Mouse (Mus musculus): ENCODE results near the gene Ildr2. TPM values are rescaled to one million over a fixed set of nuclear protein-coding genes. Genes with fewer than 3 reads are reported as not detected.
A peak's percentile ranks its signal among the peaks of the same experiment; 100 is the strongest.

Gene Ildr2
- total and polyA plus RNA-seq, 2 experiments from 2014 or later = 5.9 to 25.8 TPM

GRCm38 (mm10) chr1:166266001-166266705, 12.2 kb downstream of the Ildr2 start:
- no peak overlapping the region for H3K9ac ChIP-seq (replicated peaks; ENCODE audit: low read length)
- ATAC-seq = no peak
- no peaks in the 10 kb centered on the region for H3K27me3 ChIP-seq (ENCODE audit: insufficient read depth, low read length)
- no peak for TF ChIP-seq CTCF (IDR thresholded peaks at IDR 0.05; ENCODE audit: low read depth)
- no peak overlapping the region for H3K4me2 ChIP-seq (ENCODE audit: low read depth, low read length)
- H3K4me1 ChIP-seq (ENCODE audit: insufficient read depth, low read length) = no peaks in the 10 kb centered on the region
- no peaks in the 10 kb centered on the region for H3K36me3 ChIP-seq (ENCODE audit: insufficient read depth, low read length)
- no peak for DNase-seq (ENCODE audit: low spot score)
- WGBS = 79% methylated on average over 7 of the region's 7 CpGs
- H3K4me3 ChIP-seq (ENCODE audit: low read length) = no peak overlapping the region
- no peak overlapping the region for H3K27ac ChIP-seq
- H3K9me3 ChIP-seq (ENCODE audit: low read length) = no peaks in the 10 kb centered on the region

DNA sequence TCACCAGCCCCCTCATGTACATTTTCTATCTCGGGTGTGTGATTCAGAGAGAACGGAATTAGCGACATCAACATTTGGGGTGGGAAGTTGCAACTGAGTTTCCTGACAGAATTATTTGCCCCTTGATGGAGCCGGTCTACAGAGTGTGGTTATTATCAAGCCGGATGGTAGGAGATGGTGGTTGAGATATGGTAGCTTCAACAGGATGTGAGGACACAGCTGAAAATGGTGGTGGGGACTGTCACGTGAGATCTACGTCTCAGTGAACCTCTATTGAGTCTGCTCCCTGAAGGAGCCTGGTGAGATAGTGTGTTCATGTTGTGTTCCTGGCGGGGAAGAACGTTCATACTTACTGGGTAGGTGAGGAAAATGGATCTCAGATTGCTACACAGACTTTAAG, 13.0 kb downstream of the Ildr2 start:
- Histone ChIP-seq H3K9ac (replicated peaks; ENCODE audit: low read length) (no peak overlapping the region), H3K4me2 (ENCODE audit: low read depth, low read length) (no peak overlapping the region), H3K9me3 (ENCODE audit: low read length) (no peaks in the 10 kb centered on the region), H3K27me3 (ENCODE audit: insufficient read depth, low read length) (no peaks in the 10 kb centered on the region), H3K36me3 (ENCODE audit: insufficient read depth, low read length) (no peaks in the 10 kb centered on the region), H3K27ac (no peak overlapping the region), H3K4me3 (ENCODE audit: low read length) (no peak overlapping the region), H3K4me1 (ENCODE audit: insufficient read depth, low read length) (no peaks in the 10 kb centered on the region)
- TF ChIP-seq CTCF (IDR thresholded peaks at IDR 0.05; ENCODE audit: low read depth) = no peak
- no peak for DNase-seq (ENCODE audit: low spot score)
- no peak for ATAC-seq
- 95% methylated on average over 9 of the region's 9 CpGs for WGBS

- WGBS = 90% methylated on average over 5 of the region's 5 CpGs
- no peak for ATAC-seq
Measured at GRCm38 (mm10) chr1:166268218-166268617, 14.3 kb downstream of the Ildr2 start.

GRCm38 (mm10) chr1:166278786-166279185, 24.8 kb downstream of the Ildr2 start:
- H3K4me2 ChIP-seq (ENCODE audit: low read depth, low read length) = no peak overlapping the region
- no peak for TF ChIP-seq CTCF (IDR thresholded peaks at IDR 0.05; ENCODE audit: low read depth)
- DNase-seq (ENCODE audit: low spot score) (peak; percentile 49), ATAC-seq (no peak)
- no peak overlapping the region for H3K4me3 ChIP-seq (ENCODE audit: low read length)
- H3K27me3 ChIP-seq (ENCODE audit: insufficient read depth, low read length) = no peaks in the 10 kb centered on the region
- H3K9me3 ChIP-seq (ENCODE audit: low read length) = no peaks in the 10 kb centered on the region
- no peak overlapping the region for H3K27ac ChIP-seq
- H3K9ac ChIP-seq (replicated peaks; ENCODE audit: low read length) = no peak overlapping the region
- peaks cover 38% of the 10 kb centered on the region for H3K4me1 ChIP-seq (ENCODE audit: insufficient read depth, low read length)
- H3K36me3 ChIP-seq (ENCODE audit: insufficient read depth, low read length) = no peaks in the 10 kb centered on the region
- 12% methylated on average over 2 of the region's 2 CpGs for WGBS

More at GRCm38 (mm10) chr1:166268218-166268617, 14.3 kb downstream of the Ildr2 start:
- Histone ChIP-seq H3K9me3 (ENCODE audit: low read length) (no peaks in the 10 kb centered on the region), H3K36me3 (ENCODE audit: insufficient read depth, low read length) (no peaks in the 10 kb centered on the region), H3K9ac (replicated peaks; ENCODE audit: low read length) (no peak overlapping the region), H3K4me1 (ENCODE audit: insufficient read depth, low read length) (no peaks in the 10 kb centered on the region), H3K27ac (no peak overlapping the region), H3K27me3 (ENCODE audit: insufficient read depth, low read length) (no peaks in the 10 kb centered on the region), H3K4me2 (ENCODE audit: low read depth, low read length) (no peak overlapping the region), H3K4me3 (ENCODE audit: low read length) (no peak overlapping the region)
- no peak for TF ChIP-seq CTCF (IDR thresholded peaks at IDR 0.05; ENCODE audit: low read depth)
- DNase-seq (ENCODE audit: low spot score) = no peak

GRCm38 (mm10) chr1:166279580-166280206, 25.8 kb downstream of the Ildr2 start:
- no peak overlapping the region for H3K4me2 ChIP-seq (ENCODE audit: low read depth, low read length)
- no peaks in the 10 kb centered on the region for H3K9me3 ChIP-seq (ENCODE audit: low read length)
- H3K4me3 ChIP-seq (ENCODE audit: low read length) = no peak overlapping the region
- no peak overlapping the region for H3K9ac ChIP-seq (replicated peaks; ENCODE audit: low read length)
- no peak for TF ChIP-seq CTCF (IDR thresholded peaks at IDR 0.05; ENCODE audit: low read depth)
- 20% methylated on average over 9 of the region's 9 CpGs for WGBS
- no peak for ATAC-seq
- peaks cover 46% of the 10 kb centered on the region for H3K4me1 ChIP-seq (ENCODE audit: insufficient read depth, low read length)
- H3K27ac ChIP-seq = peak overlapping the region; percentile 77
- no peaks in the 10 kb centered on the region for H3K36me3 ChIP-seq (ENCODE audit: insufficient read depth, low read length)
- no peak for DNase-seq (ENCODE audit: low spot score)
- H3K27me3 ChIP-seq (ENCODE audit: insufficient read depth, low read length) = no peaks in the 10 kb centered on the region

GRCm38 (mm10) chr1:166280566-166280965, 26.6 kb downstream of the Ildr2 start:
- Histone ChIP-seq H3K4me1 (ENCODE audit: insufficient read depth, low read length) (peaks cover 50% of the 10 kb centered on the region), H3K4me2 (ENCODE audit: low read depth, low read length) (peak overlapping the region; percentile 10; the same call in 1 of the 2 replicates), H3K27ac (peak overlapping the region; percentile 77), H3K27me3 (ENCODE audit: insufficient read depth, low read length) (no peaks in the 10 kb centered on the region), H3K9ac (replicated peaks; ENCODE audit: low read length) (no peak overlapping the region), H3K4me3 (ENCODE audit: low read length) (no peak overlapping the region), H3K36me3 (ENCODE audit: insufficient read depth, low read length) (no peaks in the 10 kb centered on the region), H3K9me3 (ENCODE audit: low read length) (no peaks in the 10 kb centered on the region)
- no peak for TF ChIP-seq CTCF (IDR thresholded peaks at IDR 0.05; ENCODE audit: low read depth)
- DNase-seq (ENCODE audit: low spot score) = peak; percentile 92
- ATAC-seq = peak; percentile 80
- WGBS = 13% methylated on average over 1 of the region's 1 CpGs

GRCm38 (mm10) chr1:166281287-166281686, 27.3 kb downstream of the Ildr2 start:
- Histone ChIP-seq H3K9ac (replicated peaks; ENCODE audit: low read length) (no peak overlapping the region), H3K4me1 (ENCODE audit: insufficient read depth, low read length) (peaks cover 50% of the 10 kb centered on the region), H3K27ac (peak overlapping the region; percentile 77), H3K4me3 (ENCODE audit: low read length) (no peak overlapping the region), H3K4me2 (ENCODE audit: low read depth, low read length) (peak overlapping the region; percentile 10; the same call in 1 of the 2 replicates), H3K27me3 (ENCODE audit: insufficient read depth, low read length) (no peaks in the 10 kb centered on the region), H3K36me3 (ENCODE audit: insufficient read depth, low read length) (no peaks in the 10 kb centered on the region), H3K9me3 (ENCODE audit: low read length) (no peaks in the 10 kb centered on the region)
- DNase-seq (ENCODE audit: low spot score) (peak; percentile 48), ATAC-seq (no peak)
- 38% methylated on average over 1 of the region's 1 CpGs for WGBS
- no peak for TF ChIP-seq CTCF (IDR thresholded peaks at IDR 0.05; ENCODE audit: low read depth)

Data from hindbrain, postnatal 0 days (tissue).